Mouse (Mus musculus): ENCODE data around the gene Spag6. TPM values are rescaled to one million over a fixed set of nuclear protein-coding genes. Genes with fewer than 3 reads are reported as not detected.
A peak's percentile ranks its signal among the peaks of the same experiment; 100 is the strongest.

Spag6 gene
- under 1 TPM; 0.51 to 0.66 TPM for total RNA-seq (2021)
- long read RNA-seq, experiment 1: 0 reads
- long read RNA-seq, experiment 2, partial matches to known transcripts: 0 of 1 reads
- long read RNA-seq, experiment 2, other reads (novel, unspliced or antisense): 0 of 1 reads

DNA sequence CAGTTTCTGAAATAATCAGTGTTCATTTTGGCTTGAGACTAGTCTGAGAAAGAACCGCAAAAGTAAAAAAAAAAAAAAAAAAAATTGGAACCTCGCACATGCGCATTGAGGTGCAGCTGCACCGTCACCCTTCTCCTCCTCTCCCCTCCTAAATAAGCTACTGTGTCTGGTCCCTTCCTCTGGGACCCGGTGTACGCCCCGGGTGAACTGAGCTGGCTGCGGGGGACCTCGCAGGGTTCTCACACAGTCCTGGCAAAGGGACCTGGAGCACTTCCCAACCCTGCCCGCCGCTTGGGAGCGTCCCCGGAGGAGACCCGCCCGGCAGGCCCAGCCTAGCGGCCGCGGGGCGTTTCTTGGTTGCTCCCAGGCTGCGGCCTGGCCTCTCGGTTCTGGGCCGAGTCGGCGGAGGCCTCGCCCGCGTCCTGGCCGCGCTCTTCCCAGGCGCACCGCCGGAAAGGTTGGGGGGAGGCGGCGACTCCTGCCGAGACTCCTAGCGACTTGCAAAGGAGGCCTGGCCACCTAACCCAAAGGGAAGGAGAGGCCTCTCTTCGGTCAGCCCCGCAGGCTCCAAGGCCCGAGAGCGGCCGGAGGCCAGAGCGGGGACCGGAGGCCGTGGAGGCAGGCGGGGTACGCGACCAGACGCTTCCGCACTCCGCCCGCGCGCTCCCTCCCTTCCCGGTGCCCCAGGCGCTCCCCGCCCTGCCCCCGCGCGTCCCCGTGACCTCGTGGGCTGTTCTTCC is at the start of gene Spag6:
Gene Spag6, plus strand, starts transcription at position 162 of the 740 bp plus-strand sequence.
- DNase-seq (ENCODE audit: low spot score in 2 of 2): peak; percentile 68 to 77

DNA sequence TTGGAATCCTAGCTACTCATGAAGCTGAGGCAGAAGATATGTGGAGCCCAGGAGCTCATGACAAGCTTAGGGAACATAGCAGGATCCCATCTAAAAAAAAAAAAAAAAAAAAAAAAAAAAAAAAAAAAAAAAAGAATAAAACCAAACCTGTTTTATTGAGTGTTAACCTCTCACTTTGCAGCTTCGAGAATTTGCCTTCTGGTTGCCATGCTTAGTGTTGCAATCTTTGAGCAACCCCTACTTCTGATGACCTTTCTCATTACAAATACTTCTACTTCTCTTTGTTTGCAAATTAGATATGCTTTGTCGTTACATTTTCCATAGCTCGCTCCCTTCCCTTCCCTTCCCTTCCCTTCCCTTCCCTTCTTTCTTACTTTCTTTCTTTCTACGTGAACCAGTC is 45.3 kb upstream of the Spag6 start:
- DNase-seq (ENCODE audit: low spot score in 2 of 2): no peak

DNA sequence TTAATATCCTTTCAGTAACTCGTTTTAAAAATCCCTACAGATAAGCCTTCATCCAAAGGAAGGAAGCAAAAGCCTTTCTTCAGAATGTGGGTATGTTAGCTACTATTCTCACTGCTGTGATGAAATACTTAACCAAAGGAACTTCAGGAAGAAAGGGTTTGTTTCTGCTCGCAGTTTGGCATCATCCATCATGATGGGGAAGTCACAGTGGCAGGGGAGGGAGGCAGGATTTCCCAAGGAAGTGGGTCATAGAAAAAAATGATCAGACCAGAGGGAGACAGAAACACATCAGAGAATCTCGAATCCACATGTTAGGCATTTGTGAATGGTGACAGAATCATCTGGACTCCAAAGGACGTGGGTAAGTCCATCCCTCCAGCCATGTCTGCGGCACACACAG is 39.0 kb upstream of the Spag6 start:
- no peak for DNase-seq (ENCODE audit: low spot score in 2 of 2)

DNA sequence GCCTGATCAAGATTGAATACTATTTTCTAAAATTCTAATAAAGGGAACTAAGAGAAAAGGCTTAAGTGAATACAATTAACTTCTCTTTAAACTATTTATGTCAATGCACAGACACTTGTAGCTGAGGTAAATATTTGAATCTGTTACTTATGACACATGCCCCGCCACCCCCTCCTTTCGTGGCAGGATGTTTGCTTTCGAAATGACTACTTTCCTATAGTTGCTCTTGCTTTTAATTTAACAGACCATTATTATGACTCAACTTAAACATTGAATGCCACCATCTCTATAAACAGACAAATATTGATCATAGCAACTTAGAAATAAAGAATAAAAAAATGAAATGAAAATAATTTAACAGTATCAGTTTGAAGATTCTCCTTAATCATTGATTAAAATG is 29.8 kb upstream of the Spag6 start:
- DNase-seq (ENCODE audit: low spot score in 2 of 2): no peak

DNA sequence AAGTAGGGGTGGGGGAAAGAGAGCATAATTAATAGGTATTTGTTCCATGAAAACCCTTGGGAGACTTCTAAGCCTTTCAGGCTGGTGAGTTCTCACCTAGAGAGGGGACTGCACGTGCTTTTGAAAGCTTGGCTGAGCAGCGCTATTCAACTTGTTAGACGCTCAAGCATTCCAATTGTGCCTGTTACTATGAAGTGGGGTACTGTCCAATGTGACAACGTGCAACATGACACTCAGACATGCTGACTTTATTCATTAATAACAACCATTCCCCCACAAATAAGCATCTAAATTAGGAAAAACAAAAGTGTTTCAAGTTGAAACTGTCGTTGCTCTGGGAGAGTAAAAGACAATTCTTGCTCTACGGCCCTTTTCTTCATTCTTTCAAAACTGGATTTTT is 22.8 kb upstream of the Spag6 start:
- DNase-seq (ENCODE audit: low spot score in 2 of 2): no peak

DNA sequence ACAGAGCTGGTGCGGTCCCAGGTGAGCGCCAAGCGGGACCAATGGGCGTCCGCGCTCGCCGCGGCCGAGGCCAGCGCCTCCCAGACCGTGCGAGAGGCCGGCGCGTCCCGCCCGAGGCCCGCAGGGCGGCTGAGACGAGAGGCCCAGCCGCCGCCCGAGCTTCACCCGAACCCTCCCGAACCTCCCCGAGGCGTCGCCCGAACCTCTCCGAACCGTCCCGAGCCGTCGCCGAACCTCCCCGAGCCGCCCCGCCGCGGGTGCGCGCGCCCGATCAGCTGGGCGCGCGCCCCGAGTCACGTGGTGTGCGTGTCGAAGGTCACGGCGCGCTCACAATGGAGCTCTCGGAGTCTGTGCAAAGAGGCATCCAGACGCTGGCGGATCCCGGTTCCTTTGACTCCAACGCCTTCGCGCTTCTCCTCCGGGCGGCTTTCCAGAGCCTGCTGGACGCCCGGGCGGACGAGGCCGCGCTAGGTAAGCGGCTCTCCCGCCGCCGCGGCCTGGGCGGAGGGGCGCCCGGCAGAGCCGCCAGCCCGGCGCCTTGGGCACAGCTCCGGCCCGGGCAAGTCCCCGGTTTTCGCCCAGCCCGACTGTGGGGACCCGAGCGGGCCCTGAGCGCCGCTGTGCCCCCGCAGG is 21.6 kb upstream of the Spag6 start, which contains the start of gene Commd3:
Gene Commd3, plus strand, starts transcription at position 252 of the 633 bp plus-strand sequence.
- DNase-seq (ENCODE audit: low spot score in 2 of 2): peak; percentile 98

DNA sequence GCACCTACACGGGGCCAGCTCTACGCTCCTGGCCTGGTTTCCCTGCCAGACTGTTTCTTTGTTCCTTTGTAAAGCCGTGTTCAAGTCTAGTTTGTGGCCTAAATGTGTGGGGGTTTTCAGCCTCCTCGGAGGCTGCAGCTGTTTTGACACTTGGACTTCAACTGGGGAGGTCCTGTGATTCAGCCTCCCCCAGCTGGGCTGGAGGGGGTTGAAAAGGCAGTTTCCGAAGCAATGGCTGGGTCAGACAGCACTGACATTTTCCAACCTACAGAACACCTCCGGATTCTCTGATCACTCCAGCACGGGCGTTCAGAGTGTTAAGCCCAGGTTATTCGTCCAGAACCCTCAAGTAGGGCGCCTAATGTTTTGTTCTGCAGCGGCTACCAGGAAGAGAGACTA is 21.1 kb upstream of the Spag6 start:
- peak in 1 of 2 experiments; percentile 45 for DNase-seq (ENCODE audit: low spot score in 2 of 2)

DNA sequence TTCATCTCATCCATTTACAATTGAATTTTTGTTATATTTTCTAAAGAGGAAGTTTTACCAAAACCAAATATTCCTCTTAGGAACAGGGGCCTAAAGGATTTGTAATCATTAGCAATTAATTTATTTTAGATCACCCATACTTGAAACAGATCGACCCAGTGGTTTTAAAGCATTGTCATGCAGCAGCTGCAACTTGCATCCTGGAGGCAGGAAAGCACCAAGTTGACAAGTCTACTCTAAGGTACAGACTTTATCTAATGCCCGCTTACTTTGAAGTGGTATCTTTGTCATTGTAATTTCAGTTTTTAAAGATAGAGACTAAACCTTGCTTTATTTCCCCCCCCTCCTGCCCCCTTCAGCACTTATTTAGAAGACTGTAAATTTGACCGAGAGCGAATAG is 20.1 kb upstream of the Spag6 start:
- no peak for DNase-seq (ENCODE audit: low spot score in 2 of 2)

DNA sequence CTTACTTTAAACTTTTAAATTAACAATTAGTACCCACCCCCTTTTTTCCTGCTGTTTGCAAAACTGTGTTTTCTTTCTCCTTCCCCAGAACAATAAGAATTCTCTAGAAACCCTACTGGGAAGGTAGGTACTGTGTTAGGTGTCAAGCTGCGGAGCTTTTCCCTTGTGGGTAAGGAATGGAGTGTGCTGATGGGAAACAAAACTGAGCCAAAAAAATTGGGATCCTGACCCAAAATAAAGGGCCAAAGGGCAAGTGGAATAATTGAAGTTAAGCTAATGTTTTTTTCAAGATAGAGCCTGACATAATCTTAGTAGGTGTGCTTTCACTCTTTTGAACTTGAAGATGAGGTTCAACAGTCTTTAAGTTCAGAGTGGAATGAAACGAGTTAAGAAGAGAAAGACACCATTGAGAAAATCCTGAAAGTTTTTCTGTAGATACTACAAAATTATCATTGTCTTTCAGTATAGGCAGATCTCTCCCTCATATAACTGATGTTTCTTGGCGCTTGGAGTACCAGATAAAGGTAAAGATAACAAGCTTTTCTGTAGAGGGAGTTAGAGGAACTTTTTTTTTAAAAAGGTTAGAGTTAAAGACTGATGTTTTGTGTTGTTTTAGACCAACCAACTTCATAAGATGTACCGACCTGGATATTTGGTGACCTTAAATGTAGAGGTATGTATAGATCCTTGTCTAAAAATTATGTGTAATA is 19.5 kb upstream of the Spag6 start:
- DNase-seq (ENCODE audit: low spot score in 2 of 2): no peak

DNA sequence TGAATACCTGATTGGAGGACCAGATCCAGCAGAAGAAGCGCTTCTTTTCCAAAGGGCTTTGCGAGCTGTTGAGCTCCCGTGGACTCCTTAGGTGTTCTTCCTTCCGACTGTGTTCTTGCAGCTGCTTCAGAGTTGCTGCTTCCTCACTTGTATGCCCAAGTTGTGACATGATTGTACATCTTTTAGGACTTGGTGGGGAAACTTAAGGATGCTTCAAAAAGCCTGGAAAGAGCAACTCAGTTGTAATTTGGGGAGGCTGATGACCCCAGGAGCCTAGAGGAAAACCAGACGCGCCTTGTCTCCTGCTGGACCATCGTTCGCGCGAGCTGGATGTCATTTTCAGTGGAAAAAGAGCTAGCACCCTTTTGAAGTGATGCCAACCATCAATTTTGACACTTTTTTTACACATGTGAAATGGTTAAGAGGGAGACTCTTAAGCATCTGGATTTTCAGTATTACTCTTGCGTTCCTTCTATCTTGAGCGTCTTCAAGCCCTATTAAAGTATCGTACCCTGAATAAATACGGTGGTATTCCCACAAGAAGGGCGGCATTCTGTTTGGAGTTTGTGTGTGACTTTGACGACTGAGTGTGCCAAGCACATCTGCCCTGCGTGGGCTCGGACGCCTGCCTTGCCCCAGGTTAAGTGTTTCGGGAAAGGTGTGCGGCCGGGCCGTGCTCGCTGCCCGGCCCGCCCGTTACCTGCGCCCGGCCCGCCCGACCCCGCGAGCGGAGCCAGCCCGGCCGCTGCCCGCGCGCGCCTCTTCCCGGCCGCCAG is 18.0 kb upstream of the Spag6 start:
- no peak for DNase-seq (ENCODE audit: low spot score in 2 of 2)

DNA sequence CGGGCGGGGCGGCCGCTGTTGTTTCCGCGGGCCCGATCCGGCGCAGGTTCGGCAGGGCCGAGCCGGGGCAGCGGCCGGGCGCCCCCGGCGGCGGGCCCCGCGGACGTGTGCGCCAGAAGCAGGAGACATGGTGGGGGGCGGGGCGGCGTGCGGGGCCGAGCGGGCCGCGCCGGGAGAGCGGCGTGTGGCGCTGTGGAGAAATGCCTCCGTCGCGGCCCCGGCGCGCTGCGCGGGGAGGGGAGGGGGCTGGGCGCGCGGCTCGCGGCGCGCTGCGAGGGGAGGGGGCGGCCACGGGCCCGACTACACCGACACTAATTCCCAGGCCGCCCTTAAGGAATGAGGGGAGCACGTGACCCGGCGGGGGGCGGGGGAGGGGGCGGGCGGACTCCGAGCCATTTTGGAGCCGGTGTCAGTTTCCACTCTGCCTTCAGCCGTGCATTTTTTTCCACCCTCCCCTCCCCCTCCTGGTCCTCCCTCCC is 17.3 kb upstream of the Spag6 start:
- peak; percentile 76 for DNase-seq (ENCODE audit: low spot score in 2 of 2)

DNA sequence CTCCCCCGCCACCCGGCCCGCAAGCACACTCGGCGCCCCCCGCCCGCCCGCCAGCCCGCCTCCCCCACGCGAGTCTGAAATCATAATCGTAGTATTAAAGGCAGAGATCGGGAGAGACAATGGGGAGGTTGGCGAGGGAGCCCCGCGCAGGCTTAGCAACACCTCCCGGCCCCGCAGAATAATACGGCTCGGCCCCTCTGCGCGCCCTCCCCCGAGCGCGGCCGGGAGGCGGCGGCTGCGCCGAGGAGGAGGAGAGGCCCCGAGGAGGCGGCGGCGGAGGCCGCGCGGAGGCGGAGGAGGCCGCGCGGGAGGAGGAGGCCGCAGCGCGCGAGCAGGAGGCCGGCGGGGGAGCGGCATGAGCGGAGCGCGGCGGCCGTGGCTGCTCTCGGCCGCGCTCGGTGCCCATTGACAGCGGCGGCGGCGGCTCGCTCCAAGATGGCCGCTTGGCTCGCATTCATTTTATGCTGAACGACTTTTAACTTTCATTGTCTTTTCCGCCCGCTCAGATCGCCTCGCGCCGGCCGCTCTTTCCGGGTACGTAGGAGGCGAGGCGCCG is 16.8 kb upstream of the Spag6 start, which contains the start of gene Bmi1:
Gene Bmi1, plus strand, starts transcription at position 83 of the 556 bp plus-strand sequence.
- peak; percentile 66 to 76 for DNase-seq (ENCODE audit: low spot score in 2 of 2)

DNA sequence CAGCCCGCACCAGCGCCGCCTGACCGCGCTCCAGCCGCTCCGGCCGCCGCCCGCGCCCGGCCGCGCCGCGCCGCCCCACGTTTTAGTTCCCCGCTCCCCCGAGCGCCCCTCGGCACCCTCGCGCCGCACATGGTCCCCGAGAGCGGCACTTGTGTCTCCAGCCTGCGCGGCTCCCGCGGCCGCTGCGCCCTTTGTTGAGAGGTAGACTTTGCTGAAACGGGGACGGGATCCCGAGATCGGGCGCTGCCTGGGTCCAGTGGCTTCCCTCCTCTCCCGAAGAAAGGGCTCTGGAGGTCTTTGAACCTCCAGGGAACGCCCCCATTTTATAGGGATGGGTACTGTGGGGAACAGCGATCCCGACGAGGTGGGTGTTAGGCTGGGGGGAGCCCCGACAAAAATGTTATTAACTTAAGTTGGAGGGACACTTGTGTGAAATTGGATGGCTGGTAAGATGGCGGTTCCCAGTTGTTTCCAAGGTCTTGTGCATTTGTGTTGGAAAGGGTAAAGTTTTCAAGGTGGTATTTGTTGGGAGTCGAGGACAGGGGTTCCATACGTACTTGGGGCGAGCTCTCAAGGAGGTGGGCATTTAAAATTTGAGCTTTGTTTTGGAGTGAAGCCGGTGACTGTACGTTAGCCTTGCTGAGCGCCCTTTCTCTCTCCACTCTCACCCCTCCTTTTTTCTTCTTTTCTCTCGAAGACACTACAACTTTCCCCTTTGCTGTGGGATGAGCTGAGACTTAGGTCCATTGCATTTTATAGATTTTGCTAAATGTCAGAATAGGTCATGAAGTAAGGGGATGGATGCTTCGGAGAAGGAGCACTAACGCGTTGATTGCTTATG is 16.0 kb upstream of the Spag6 start:
- DNase-seq (ENCODE audit: low spot score in 2 of 2): peak; percentile 60 to 64

DNA sequence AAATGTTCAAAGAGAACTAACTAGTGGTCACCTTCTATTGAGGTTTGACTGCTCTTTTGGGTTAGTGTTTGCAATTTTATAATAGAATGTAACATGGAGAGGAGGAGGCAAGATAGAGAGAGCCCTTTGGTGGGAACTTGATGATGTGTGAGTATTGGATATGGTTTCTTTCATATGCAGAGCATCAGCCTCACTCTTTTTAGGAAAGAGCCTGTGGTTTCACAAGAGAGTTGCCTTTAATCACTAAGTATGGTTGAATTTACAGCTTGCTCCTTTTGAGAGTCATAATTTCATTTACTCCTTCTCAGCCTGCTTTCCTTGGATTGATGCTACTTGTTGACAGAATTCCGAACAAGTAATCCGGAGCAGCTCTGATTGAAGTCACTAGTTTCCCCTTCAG is 14.1 kb upstream of the Spag6 start:
- DNase-seq (ENCODE audit: low spot score in 2 of 2): no peak

DNA sequence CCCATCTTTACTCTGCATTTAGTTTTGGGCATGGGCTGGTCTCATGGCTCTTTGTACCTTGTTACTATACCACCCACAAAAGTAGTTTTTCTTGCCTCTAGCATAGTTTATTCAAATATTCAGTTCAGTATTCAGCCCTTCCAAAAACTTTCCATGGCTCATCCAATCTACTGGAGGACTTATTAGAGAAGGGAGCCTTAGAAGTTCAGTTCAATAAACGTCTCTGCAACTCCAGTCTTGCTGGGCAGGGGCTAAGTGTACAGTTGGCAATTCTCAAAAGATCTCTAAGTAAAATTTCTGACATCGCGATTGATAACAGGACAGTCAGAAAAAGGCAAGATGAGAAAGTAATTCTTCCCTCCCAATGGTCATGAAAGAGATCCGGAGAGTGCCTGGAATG is 13.3 kb upstream of the Spag6 start:
- DNase-seq (ENCODE audit: low spot score in 2 of 2): no peak

DNA sequence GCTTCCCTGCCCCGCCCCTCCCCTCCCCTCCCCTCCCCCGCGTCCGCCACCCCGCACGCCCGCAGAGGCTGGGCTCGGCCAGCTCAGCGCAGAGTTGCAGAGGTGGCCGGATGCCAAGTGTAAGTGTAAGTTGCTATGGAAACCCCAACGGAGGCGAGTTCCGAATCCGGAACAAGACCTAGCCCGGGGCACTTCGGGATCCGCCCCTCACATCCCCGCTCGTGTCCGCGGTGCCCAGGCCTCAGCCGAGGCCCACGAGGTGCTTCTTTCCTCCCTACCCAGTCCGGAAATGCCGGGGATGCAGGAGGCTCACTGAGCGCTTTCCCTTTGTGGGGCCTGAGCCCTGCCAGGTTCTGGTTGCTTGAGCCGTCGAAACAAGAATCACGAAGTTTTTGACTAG is 12.9 kb upstream of the Spag6 start:
- DNase-seq (ENCODE audit: low spot score in 2 of 2): peak; percentile 48 to 65

DNA sequence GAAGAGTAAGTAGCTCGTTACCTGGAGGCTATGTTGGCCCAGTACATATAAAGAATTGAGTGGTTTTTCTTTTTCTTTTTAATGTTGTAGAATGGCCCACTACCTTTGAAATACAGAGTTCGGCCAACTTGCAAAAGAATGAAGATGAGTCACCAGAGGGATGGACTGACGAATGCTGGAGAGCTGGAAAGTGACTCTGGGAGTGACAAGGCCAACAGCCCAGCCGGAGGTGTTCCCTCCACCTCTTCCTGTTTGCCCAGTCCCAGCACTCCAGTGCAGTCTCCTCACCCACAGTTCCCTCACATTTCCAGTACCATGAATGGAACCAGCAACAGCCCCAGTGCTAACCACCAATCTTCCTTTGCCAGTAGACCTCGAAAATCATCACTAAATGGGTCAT is 9.8 kb upstream of the Spag6 start:
- DNase-seq (ENCODE audit: low spot score in 2 of 2): no peak

DNA sequence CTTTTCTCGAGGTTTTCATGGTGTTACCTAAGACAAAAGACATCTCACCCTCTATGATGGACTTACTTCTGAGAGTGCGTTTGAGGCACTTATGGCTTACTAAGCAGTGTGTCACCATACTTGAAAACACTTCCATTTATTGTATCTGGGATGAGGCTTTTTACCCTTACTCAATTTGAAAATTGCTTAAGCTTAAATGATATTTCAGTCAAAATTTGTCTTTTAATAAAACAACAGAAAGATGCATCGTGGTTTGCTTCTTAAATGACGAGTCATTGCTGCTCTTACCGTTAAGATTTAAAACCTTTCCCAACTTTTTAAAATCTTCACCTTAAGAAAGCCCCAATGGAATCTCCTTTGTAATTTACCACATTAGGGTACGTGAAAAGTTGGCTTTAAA is 7.4 kb upstream of the Spag6 start:
- DNase-seq (ENCODE audit: low spot score in 2 of 2): no peak

DNA sequence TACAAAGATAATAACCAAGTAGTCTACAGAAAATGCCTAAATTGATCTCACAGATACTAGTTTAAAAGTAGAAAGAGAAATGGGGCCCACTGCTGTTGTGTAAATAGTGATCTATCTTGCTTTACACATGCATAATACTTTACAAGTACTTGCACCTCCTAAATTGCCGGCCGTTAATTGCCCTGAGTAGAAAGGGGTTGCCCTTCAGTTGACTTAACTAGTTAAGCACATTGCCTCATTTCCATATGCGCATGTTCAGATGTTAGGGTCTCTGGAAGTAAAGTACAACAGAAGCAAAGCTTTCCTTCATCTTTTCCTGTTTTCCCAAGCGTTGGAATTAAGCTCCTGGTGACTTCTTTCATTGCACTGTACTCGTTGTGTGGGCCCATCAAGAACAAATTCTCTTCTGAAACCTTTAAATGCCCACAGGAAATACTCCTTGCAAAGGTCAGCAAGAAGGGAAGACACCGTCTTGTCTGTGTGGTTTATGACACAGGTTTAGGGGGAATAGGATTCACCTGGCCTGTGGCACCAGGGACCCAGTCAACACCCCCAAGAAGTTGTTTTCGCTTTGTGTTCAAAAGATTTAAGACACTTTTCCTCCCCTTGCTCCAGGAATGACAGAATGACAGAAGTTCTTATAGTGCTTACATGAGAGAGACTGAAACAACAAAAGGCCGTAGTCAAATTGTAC is 6.9 kb upstream of the Spag6 start:
- DNase-seq (ENCODE audit: low spot score in 2 of 2): no peak
